Mouse (Mus musculus): ENCODE results near the gene Sult1c1.

GRCm38 (mm10) chr17:53940726-53941125 lies 49.7 kb downstream of the Sult1c1 start:
- TF ChIP-seq CTCF (IDR thresholded peaks at IDR 0.05; ENCODE audit: insufficient read depth, low read depth, low read length), result no peak
- no peak for TF ChIP-seq POLR2A (IDR thresholded peaks at IDR 0.05; ENCODE audit: insufficient read depth, low read depth, low read length)
